Mouse (Mus musculus): ENCODE results near the gene Cog5. TPM values are rescaled to one million over a fixed set of nuclear protein-coding genes. Genes with fewer than 3 reads are reported as not detected.
A peak's percentile ranks its signal among the peaks of the same experiment; 100 is the strongest.

The Cog5 gene
- polyA plus RNA-seq, 2 experiments = 6.0 to 7.8 TPM

- Histone ChIP-seq H3K4me1 (replicated peaks; ENCODE audit: control insufficient read depth in 2 of 2, insufficient read depth in 2 of 2, low read length in 1 of 2) (no peaks in the 10 kb centered on the region), H3K4me3 (ENCODE audit: insufficient read depth in 1 of 2, low read depth in 2 of 2, low read length in 2 of 2) (no peak overlapping the region), H3K9me3 (ENCODE audit: control insufficient read depth, low read length) (no peaks in the 10 kb centered on the region), H3K4me2 (ENCODE audit: low read depth) (no peak overlapping the region), H3K27me3 (ENCODE audit: control insufficient read depth, insufficient read depth, low read length) (no peaks in the 10 kb centered on the region), H3K27ac (no peak overlapping the region), H3K9ac (replicated peaks) (no peak overlapping the region), H3K36me3 (replicated peaks; ENCODE audit: control insufficient read depth, insufficient read depth, low read depth) (no peaks in the 10 kb centered on the region)
- ATAC-seq (ENCODE audit: insufficient read depth) (no peak), DNase-seq (ENCODE audit: low read depth in 3 of 3, low spot score in 3 of 3) (no peak)
- WGBS (ENCODE audit: insufficient replicate concordance) = 77% methylated on average over 4 of the region's 4 CpGs
- TF ChIP-seq EP300 (IDR thresholded peaks at IDR 0.05; ENCODE audit: low read depth) (no peak), CTCF (IDR thresholded peaks at IDR 0.05; ENCODE audit: low read depth) (no peak)
These were observed 245.8 kb downstream of the Cog5 start for GRCm38 (mm10) chr12:31900391-31900914.

- DNase-seq (ENCODE audit: low read depth in 3 of 3, low spot score in 3 of 3) (peak in 1 of 3 experiments; percentile 12), ATAC-seq (ENCODE audit: insufficient read depth) (peak; percentile 70)
- no peak overlapping the region for H3K4me3 ChIP-seq (ENCODE audit: insufficient read depth in 1 of 2, low read depth in 2 of 2, low read length in 2 of 2)
- 41% methylated on average over 6 of the region's 6 CpGs for WGBS (ENCODE audit: insufficient replicate concordance)
- H3K36me3 ChIP-seq (replicated peaks; ENCODE audit: control insufficient read depth, insufficient read depth, low read depth) = no peaks in the 10 kb centered on the region
- H3K27me3 ChIP-seq (ENCODE audit: control insufficient read depth, insufficient read depth, low read length) = no peaks in the 10 kb centered on the region
- no peak overlapping the region for H3K27ac ChIP-seq
- no peak for TF ChIP-seq CTCF (IDR thresholded peaks at IDR 0.05; ENCODE audit: low read depth)
- TF ChIP-seq EP300 (IDR thresholded peaks at IDR 0.05; ENCODE audit: low read depth) = no peak
- no peak overlapping the region for H3K4me2 ChIP-seq (ENCODE audit: low read depth)
- no peak overlapping the region for H3K9ac ChIP-seq (replicated peaks)
- H3K9me3 ChIP-seq (ENCODE audit: control insufficient read depth, low read length) = no peaks in the 10 kb centered on the region
- H3K4me1 ChIP-seq (replicated peaks; ENCODE audit: control insufficient read depth in 2 of 2, insufficient read depth in 2 of 2, low read length in 1 of 2) = peaks cover 0 to 17% of the 10 kb centered on the region in 2 experiments; a peak in 2 of 4 replicates
These were observed 251.3 kb downstream of the Cog5 start for GRCm38 (mm10) chr12:31905696-31906551.

GRCm38 (mm10) chr12:31907436-31907835 is 252.8 kb downstream of the Cog5 start:
- H3K9me3 ChIP-seq (ENCODE audit: control insufficient read depth, low read length) = no peaks in the 10 kb centered on the region
- no peak overlapping the region for H3K27ac ChIP-seq
- no peaks in the 10 kb centered on the region for H3K27me3 ChIP-seq (ENCODE audit: control insufficient read depth, insufficient read depth, low read length)
- no peak overlapping the region for H3K4me3 ChIP-seq (ENCODE audit: insufficient read depth in 1 of 2, low read depth in 2 of 2, low read length in 2 of 2)
- peak; percentile 48; the same call in 1 of the 2 replicates for ATAC-seq (ENCODE audit: insufficient read depth)
- no peak for TF ChIP-seq CTCF (IDR thresholded peaks at IDR 0.05; ENCODE audit: low read depth)
- TF ChIP-seq EP300 (IDR thresholded peaks at IDR 0.05; ENCODE audit: low read depth) = 0 out of 2 replicates have a peak, but pooled peaks have one; percentile 29
- WGBS (ENCODE audit: insufficient replicate concordance) = 60% methylated on average over 2 of the region's 2 CpGs
- no peak overlapping the region for H3K9ac ChIP-seq (replicated peaks)
- no peak overlapping the region for H3K4me2 ChIP-seq (ENCODE audit: low read depth)
- peaks cover 0 to 17% of the 10 kb centered on the region in 2 experiments; a peak in 2 of 4 replicates for H3K4me1 ChIP-seq (replicated peaks; ENCODE audit: control insufficient read depth in 2 of 2, insufficient read depth in 2 of 2, low read length in 1 of 2)
- no peak for DNase-seq (ENCODE audit: low read depth in 3 of 3, low spot score in 3 of 3)
- H3K36me3 ChIP-seq (replicated peaks; ENCODE audit: control insufficient read depth, insufficient read depth, low read depth) = no peaks in the 10 kb centered on the region

GRCm38 (mm10) chr12:31912966-31913551 is 258.4 kb downstream of the Cog5 start:
- TF ChIP-seq EP300 (IDR thresholded peaks at IDR 0.05; ENCODE audit: low read depth) (no peak), CTCF (IDR thresholded peaks at IDR 0.05; ENCODE audit: low read depth) (no peak)
- Histone ChIP-seq H3K4me2 (ENCODE audit: low read depth) (no peak overlapping the region), H3K4me1 (replicated peaks; ENCODE audit: control insufficient read depth in 2 of 2, insufficient read depth in 2 of 2, low read length in 1 of 2) (no peaks in the 10 kb centered on the region), H3K36me3 (replicated peaks; ENCODE audit: control insufficient read depth, insufficient read depth, low read depth) (no peaks in the 10 kb centered on the region), H3K9ac (replicated peaks) (no peak overlapping the region), H3K27ac (no peak overlapping the region), H3K4me3 (ENCODE audit: insufficient read depth in 1 of 2, low read depth in 2 of 2, low read length in 2 of 2) (no peak overlapping the region), H3K9me3 (ENCODE audit: control insufficient read depth, low read length) (no peaks in the 10 kb centered on the region), H3K27me3 (ENCODE audit: control insufficient read depth, insufficient read depth, low read length) (no peaks in the 10 kb centered on the region)
- DNase-seq (ENCODE audit: low read depth in 3 of 3, low spot score in 3 of 3) (no peak), ATAC-seq (ENCODE audit: insufficient read depth) (no peak)
- WGBS (ENCODE audit: insufficient replicate concordance) = 67% methylated on average over 6 of the region's 6 CpGs

- Histone ChIP-seq H3K27ac (no peak overlapping the region), H3K27me3 (ENCODE audit: control insufficient read depth, insufficient read depth, low read length) (no peaks in the 10 kb centered on the region), H3K4me3 (ENCODE audit: insufficient read depth in 1 of 2, low read depth in 2 of 2, low read length in 2 of 2) (no peak overlapping the region), H3K9ac (replicated peaks) (no peak overlapping the region), H3K4me1 (replicated peaks; ENCODE audit: control insufficient read depth in 2 of 2, insufficient read depth in 2 of 2, low read length in 1 of 2) (no peaks in the 10 kb centered on the region), H3K4me2 (ENCODE audit: low read depth) (no peak overlapping the region), H3K9me3 (ENCODE audit: control insufficient read depth, low read length) (no peaks in the 10 kb centered on the region), H3K36me3 (replicated peaks; ENCODE audit: control insufficient read depth, insufficient read depth, low read depth) (no peaks in the 10 kb centered on the region)
- no peak for ATAC-seq (ENCODE audit: insufficient read depth)
- no peak for DNase-seq (ENCODE audit: low read depth in 3 of 3, low spot score in 3 of 3)
- no peak for TF ChIP-seq EP300 (IDR thresholded peaks at IDR 0.05; ENCODE audit: low read depth)
- WGBS (ENCODE audit: insufficient replicate concordance) = 61% methylated on average over 4 of the region's 4 CpGs
These were observed 258.9 kb downstream of the Cog5 start for GRCm38 (mm10) chr12:31913614-31914013.
